Mouse (Mus musculus) embryonic facial prominence, embryonic 12.5 days (tissue): ENCODE results near the gene Ticrr. TPM values are rescaled to one million over a fixed set of nuclear protein-coding genes. Genes with fewer than 3 reads are reported as not detected.

Experiments
- ATAC-seq: fragments of 200-750 bp; cut with Nextera tagmentation; 2 replicates; pipeline ENCODE4 v1.8.0; 2017; ENCODE audit not compliant: insufficient number of reproducible peaks, insufficient read depth, low FRiP score, low TSS enrichment
- H3K27ac ChIP-seq: fragments of 300-500 bp; sonication (generic); 2 replicates; pipeline ENCODE4 v1.5.1; 2016; ENCODE audit warnings: mild to moderate bottlenecking
- H3K27me3 ChIP-seq: fragments of 300-500 bp; sonication (generic); 2 replicates; pipeline ENCODE4 v1.6.1; 2016; ENCODE audit warnings: mild to moderate bottlenecking, moderate library complexity
- H3K36me3 ChIP-seq: fragments of 300-500 bp; sonication (generic); 2 replicates; pipeline ENCODE4 v1.6.1; 2016; ENCODE audit warnings: mild to moderate bottlenecking
- H3K4me1 ChIP-seq: fragments of 300-500 bp; sonication (generic); 2 replicates; pipeline ENCODE4 v1.6.1; 2016
- H3K4me2 ChIP-seq: fragments of 300-500 bp; sonication (generic); replicated peaks from 2 replicates; pipeline ENCODE4 v1.6.1; 2016; ENCODE audit warnings: mild to moderate bottlenecking, moderate library complexity
- H3K4me3 ChIP-seq: fragments of 300-500 bp; sonication (generic); 2 replicates; pipeline ENCODE4 v1.5.1; 2016; ENCODE audit warnings: mild to moderate bottlenecking
- H3K9ac ChIP-seq: fragments of 300-500 bp; sonication (generic); 2 replicates; pipeline ENCODE4 v1.6.1; 2016; ENCODE audit warnings: mild to moderate bottlenecking, moderate library complexity
- H3K9me3 ChIP-seq: fragments of 300-500 bp; sonication (generic); 2 replicates; pipeline ENCODE4 v1.6.1; 2016; ENCODE audit warnings: mild to moderate bottlenecking, moderate library complexity
- WGBS: fragments of 180-500 bp; shearing (Covaris S2); methylation state at CpG from one replicate; pipeline ENCODE4 v1.1.7; 2016; 5-methylcytosine and 5-hydroxymethylcytosine counted together
- polyA plus RNA-seq: library from polyadenylated mRNA; unstranded; fragments of >200 nt; fragmentation: Nextera tagmentation; extraction: Ambion mirVana; gene quantifications from 2 replicates; pipeline ENCODE4 v1.2.1, GENCODE M21; 2016

The Ticrr gene
- polyA plus RNA-seq, 1 experiment from 2014 or later, result 14.9 TPM

GRCm38 (mm10) chr7:79647233-79647632 lies 12.8 kb upstream of the Ticrr start:
- no peak overlapping the region for H3K4me2 ChIP-seq
- H3K27me3 ChIP-seq, result 0 out of 2 replicates have a peak, but pooled peaks cover 2% of the 10 kb centered on the region
- no peak overlapping the region for H3K9ac ChIP-seq
- WGBS, result 77% methylated on average over 3 of the region's 3 CpGs
- ATAC-seq, result no peak
- H3K9me3 ChIP-seq, result no peaks in the 10 kb centered on the region
- no peaks in the 10 kb centered on the region for H3K4me1 ChIP-seq
- H3K36me3 ChIP-seq, result no peaks in the 10 kb centered on the region
- no peak overlapping the region for H3K27ac ChIP-seq
- no peak overlapping the region for H3K4me3 ChIP-seq

GRCm38 (mm10) chr7:79649005-79649404 lies 11.0 kb upstream of the Ticrr start:
- Histone ChIP-seq H3K36me3 (no peaks in the 10 kb centered on the region), H3K27ac (no peak overlapping the region), H3K9me3 (no peaks in the 10 kb centered on the region), H3K4me1 (no peaks in the 10 kb centered on the region), H3K27me3 (no peaks in the 10 kb centered on the region), H3K9ac (no peak overlapping the region), H3K4me3 (no peak overlapping the region), H3K4me2 (no peak overlapping the region)
- WGBS, result 8% methylated on average over 3 of the region's 3 CpGs
- no peak for ATAC-seq

GRCm38 (mm10) chr7:79654185-79654584 lies 5.8 kb upstream of the Ticrr start:
- 76% methylated on average over 1 of the region's 1 CpGs for WGBS
- no peak overlapping the region for H3K9ac ChIP-seq
- H3K4me3 ChIP-seq, result no peak overlapping the region
- H3K4me1 ChIP-seq, result peaks cover 2% of the 10 kb centered on the region; the same call in 1 of the 2 replicates
- H3K4me2 ChIP-seq, result no peak overlapping the region
- no peaks in the 10 kb centered on the region for H3K27me3 ChIP-seq
- H3K9me3 ChIP-seq, result no peaks in the 10 kb centered on the region
- ATAC-seq, result no peak
- H3K36me3 ChIP-seq, result no peaks in the 10 kb centered on the region
- H3K27ac ChIP-seq, result no peak overlapping the region

- H3K9me3 ChIP-seq, result no peaks in the 10 kb centered on the region
- no peak for ATAC-seq
- peaks cover 4% of the 10 kb centered on the region; the same call in 1 of the 2 replicates for H3K4me1 ChIP-seq
- H3K27me3 ChIP-seq, result no peaks in the 10 kb centered on the region
- H3K4me3 ChIP-seq, result no peak overlapping the region
- H3K4me2 ChIP-seq, result no peak overlapping the region
- 21% methylated on average over 1 of the region's 1 CpGs for WGBS
- no peak overlapping the region for H3K9ac ChIP-seq
- no peaks in the 10 kb centered on the region for H3K36me3 ChIP-seq
- H3K27ac ChIP-seq, result no peak overlapping the region
Measured at GRCm38 (mm10) chr7:79654586-79654985, 5.4 kb upstream of the Ticrr start.

- ATAC-seq, result peak; percentile 18; the same call in 1 of the 2 replicates
Measured at GRCm38 (mm10) chr7:79660291-79661150, 525 bp downstream of the Ticrr start.

GRCm38 (mm10) chr7:79661253-79661890 lies 1.4 kb downstream of the Ticrr start:
- Histone ChIP-seq H3K9ac (peak overlapping the region; percentile 88), H3K27ac (no peak overlapping the region), H3K4me2 (peak overlapping the region; percentile 89), H3K27me3 (no peaks in the 10 kb centered on the region), H3K4me3 (peak overlapping the region; percentile 97), H3K36me3 (0 out of 2 replicates have a peak, but pooled peaks cover 5% of the 10 kb centered on the region), H3K4me1 (peaks cover 29% of the 10 kb centered on the region), H3K9me3 (no peaks in the 10 kb centered on the region)
- no peak for ATAC-seq
- WGBS, result 12% methylated on average over 5 of the region's 5 CpGs

More at GRCm38 (mm10) chr7:79660291-79661150, 525 bp downstream of the Ticrr start:
- Histone ChIP-seq H3K27ac (peak overlapping the region; percentile 50; the same call in 1 of the 2 replicates), H3K9me3 (no peaks in the 10 kb centered on the region), H3K27me3 (no peaks in the 10 kb centered on the region), H3K4me1 (peaks cover 29% of the 10 kb centered on the region), H3K9ac (peak overlapping the region; percentile 88), H3K36me3 (0 out of 2 replicates have a peak, but pooled peaks cover under 1% of the 10 kb centered on the region), H3K4me3 (peak overlapping the region; percentile 97), H3K4me2 (peak overlapping the region; percentile 89)
- WGBS, result under 1% methylated on average over 73 of the region's 73 CpGs

GRCm38 (mm10) chr7:79666690-79667089 lies 6.7 kb downstream of the Ticrr start:
- peaks cover 18% of the 10 kb centered on the region for H3K4me1 ChIP-seq
- H3K4me3 ChIP-seq, result no peak overlapping the region
- H3K27ac ChIP-seq, result no peak overlapping the region
- ATAC-seq, result no peak
- H3K9ac ChIP-seq, result no peak overlapping the region
- H3K36me3 ChIP-seq, result peaks cover 43% of the 10 kb centered on the region
- no peak overlapping the region for H3K4me2 ChIP-seq
- no peaks in the 10 kb centered on the region for H3K27me3 ChIP-seq
- H3K9me3 ChIP-seq, result no peaks in the 10 kb centered on the region

GRCm38 (mm10) chr7:79670900-79671604 lies 11.1 kb downstream of the Ticrr start:
- Histone ChIP-seq H3K27ac (no peak overlapping the region), H3K4me1 (no peaks in the 10 kb centered on the region), H3K27me3 (no peaks in the 10 kb centered on the region), H3K4me3 (no peak overlapping the region), H3K9me3 (no peaks in the 10 kb centered on the region), H3K9ac (no peak overlapping the region), H3K4me2 (no peak overlapping the region), H3K36me3 (peaks cover 58% of the 10 kb centered on the region)
- 92% methylated on average over 4 of the region's 4 CpGs for WGBS
- no peak for ATAC-seq

GRCm38 (mm10) chr7:79679186-79679585 lies 19.2 kb downstream of the Ticrr start:
- H3K27me3 ChIP-seq, result no peaks in the 10 kb centered on the region
- no peak overlapping the region for H3K4me3 ChIP-seq
- peaks cover 76% of the 10 kb centered on the region for H3K36me3 ChIP-seq
- no peak overlapping the region for H3K4me2 ChIP-seq
- H3K4me1 ChIP-seq, result no peaks in the 10 kb centered on the region
- H3K9me3 ChIP-seq, result no peaks in the 10 kb centered on the region
- H3K9ac ChIP-seq, result no peak overlapping the region
- no peak for ATAC-seq
- H3K27ac ChIP-seq, result no peak overlapping the region

- no peak overlapping the region for H3K4me3 ChIP-seq
- H3K9ac ChIP-seq, result no peak overlapping the region
- ATAC-seq, result no peak
- H3K9me3 ChIP-seq, result no peaks in the 10 kb centered on the region
- peaks cover 80% of the 10 kb centered on the region for H3K36me3 ChIP-seq
- 95% methylated on average over 2 of the region's 2 CpGs for WGBS
- H3K27ac ChIP-seq, result no peak overlapping the region
- no peak overlapping the region for H3K4me2 ChIP-seq
- H3K27me3 ChIP-seq, result no peaks in the 10 kb centered on the region
- H3K4me1 ChIP-seq, result no peaks in the 10 kb centered on the region
Measured at GRCm38 (mm10) chr7:79680231-79680630, 20.2 kb downstream of the Ticrr start.

GRCm38 (mm10) chr7:79696495-79696894 lies 36.5 kb downstream of the Ticrr start:
- no peak overlapping the region for H3K4me2 ChIP-seq
- no peak overlapping the region for H3K27ac ChIP-seq
- H3K9ac ChIP-seq, result no peak overlapping the region
- H3K4me1 ChIP-seq, result no peaks in the 10 kb centered on the region
- 89% methylated on average over 8 of the region's 8 CpGs for WGBS
- peaks cover 94% of the 10 kb centered on the region for H3K36me3 ChIP-seq
- no peak overlapping the region for H3K4me3 ChIP-seq
- H3K9me3 ChIP-seq, result no peaks in the 10 kb centered on the region
- no peak for ATAC-seq
- H3K27me3 ChIP-seq, result no peaks in the 10 kb centered on the region
